Mouse (Mus musculus): ENCODE data around the gene Nr6a1.

The Nr6a1 gene

GRCm38 (mm10) chr2:38712769-38713125 is 214.7 kb downstream of the Nr6a1 start:
- no peak for DNase-seq (ENCODE audit: low spot score)

DNA sequence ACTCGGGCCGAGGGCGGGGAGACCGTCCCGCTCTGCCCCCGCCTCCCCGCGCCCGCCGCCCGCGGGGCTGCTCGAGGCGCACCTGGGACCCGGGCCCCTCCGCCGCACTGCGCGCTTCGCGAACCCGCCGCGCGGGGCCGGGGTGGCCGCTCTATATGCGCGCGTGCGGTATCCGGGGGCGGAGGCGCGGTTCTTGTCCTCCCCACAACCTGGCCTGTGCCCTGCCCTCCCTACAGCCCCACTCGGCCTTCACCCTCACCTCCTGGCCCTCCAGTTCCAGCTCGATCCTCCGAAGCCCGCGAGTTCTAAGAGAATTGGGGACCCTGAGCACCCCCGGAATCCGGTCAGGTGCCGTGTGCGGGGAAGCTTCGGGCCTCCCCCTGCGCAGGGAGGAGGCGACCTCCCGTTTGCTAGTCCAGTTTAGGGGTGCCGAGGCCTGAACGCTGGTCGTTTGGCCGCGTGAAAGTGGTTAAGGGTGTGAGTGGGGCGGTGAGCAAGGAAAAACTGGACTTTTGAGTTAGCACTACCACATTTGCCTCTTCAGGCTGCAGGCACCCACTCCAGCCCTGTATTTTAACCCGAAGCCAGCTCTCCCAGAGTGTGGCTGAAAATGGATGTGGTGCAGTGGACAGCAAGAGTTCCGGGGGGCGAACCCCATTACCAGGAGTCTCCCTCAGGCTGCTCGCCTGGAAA is 215.3 kb downstream of the Nr6a1 start:
- no peak for DNase-seq (ENCODE audit: low spot score)

- DNase-seq (ENCODE audit: low spot score), result peak; percentile 6
Observed at GRCm38 (mm10) chr2:38711421-38711861, 216.0 kb downstream of the Nr6a1 start.

GRCm38 (mm10) chr2:38710304-38711241 is 216.9 kb downstream of the Nr6a1 start:
- peak; percentile 19 for DNase-seq (ENCODE audit: low spot score)

GRCm38 (mm10) chr2:38708907-38709688 is 218.4 kb downstream of the Nr6a1 start:
- no peak for DNase-seq (ENCODE audit: low spot score)

DNA sequence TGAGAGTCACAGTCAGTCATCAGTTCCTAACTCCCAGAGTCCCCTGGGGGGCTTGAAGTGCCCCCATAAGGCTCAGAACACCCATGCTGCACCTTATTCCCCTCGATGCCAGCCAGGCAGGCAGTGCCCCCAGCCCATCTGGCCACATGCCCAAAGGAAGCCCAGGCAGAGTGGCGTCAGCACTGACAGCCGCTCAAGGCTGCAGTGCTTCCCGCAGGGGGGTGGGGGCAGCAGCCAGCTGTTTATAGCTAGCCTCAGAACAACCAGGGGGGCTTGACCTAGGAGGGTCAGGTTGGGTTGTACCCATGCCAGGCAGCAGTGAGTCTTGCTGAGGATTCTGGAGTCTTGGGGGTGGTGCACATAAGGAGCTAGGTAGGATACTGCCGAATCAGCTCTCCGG is 220.8 kb downstream of the Nr6a1 start:
- no peak for DNase-seq (ENCODE audit: low spot score)

DNA sequence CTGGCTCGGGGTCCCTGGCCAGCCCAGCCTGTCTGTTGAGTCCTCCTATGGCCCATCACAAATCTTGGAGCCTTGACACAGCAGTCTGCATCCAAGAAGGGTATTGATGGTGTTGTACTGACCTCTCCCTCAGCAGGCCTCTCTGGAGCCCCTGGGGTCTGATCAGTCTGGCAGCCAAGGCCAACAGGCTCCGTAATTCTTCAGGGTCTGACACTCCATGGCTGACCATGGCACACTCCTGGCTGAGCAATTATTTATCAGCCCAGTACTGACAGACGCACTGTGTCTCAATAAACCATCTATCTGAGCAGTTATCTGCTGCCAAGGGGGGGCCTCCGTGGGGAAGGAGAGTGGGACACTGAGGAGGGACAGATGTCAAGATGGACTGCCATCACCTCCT is 222.5 kb downstream of the Nr6a1 start:
- DNase-seq (ENCODE audit: low spot score), result no peak

GRCm38 (mm10) chr2:38704336-38704735 is 223.2 kb downstream of the Nr6a1 start:
- DNase-seq (ENCODE audit: low spot score), result no peak

GRCm38 (mm10) chr2:38700177-38700576 is 227.3 kb downstream of the Nr6a1 start:
- DNase-seq (ENCODE audit: low spot score), result no peak

GRCm38 (mm10) chr2:38698623-38699022 is 228.9 kb downstream of the Nr6a1 start:
- no peak for DNase-seq (ENCODE audit: low spot score)

DNA sequence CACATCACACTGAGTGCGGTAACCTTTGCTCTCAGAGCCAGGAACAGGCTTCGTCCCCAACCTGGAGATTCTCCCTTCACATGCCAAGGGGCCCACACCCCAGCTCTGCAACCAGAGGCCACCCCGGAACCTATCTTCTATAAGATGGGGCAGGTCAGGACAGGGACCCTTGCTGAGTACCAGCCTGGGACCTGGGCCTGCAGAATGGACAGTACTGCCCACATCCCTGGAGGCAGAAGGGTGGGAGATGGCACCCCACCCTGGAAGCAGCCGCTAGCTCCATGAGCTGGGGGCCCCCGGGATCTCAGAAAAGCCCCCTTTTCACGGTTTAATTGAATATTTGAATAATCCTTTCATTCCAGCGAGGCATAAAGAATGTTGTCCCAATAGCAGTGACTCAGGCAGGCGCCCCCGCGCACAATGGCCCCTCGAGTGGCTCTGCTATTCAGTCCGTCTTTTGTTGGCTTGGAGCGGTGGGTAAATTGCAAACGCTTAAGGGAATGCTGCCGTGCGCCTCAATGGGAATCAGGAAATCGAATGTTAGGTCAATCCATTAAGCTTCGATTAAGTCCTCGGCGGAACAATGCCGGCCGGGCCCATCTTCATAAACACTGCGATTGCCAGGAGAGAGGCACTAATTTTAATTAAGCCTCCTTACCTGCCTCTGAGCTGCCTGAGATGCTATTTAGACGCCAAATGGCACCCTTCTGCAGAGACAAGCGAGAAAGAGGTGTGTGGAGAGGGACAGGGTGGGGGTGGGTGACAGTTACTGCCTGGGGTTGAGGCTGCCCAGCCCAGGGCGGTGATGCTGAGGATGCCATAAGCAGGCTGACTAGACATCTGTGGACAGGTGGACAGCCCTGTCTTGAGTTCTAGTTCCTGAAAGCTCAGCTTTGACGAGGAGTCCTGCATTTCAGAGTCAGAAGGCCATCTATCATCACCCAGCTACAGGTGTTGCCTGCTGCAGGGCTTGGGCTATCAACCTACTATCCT is 230.1 kb downstream of the Nr6a1 start:
- no peak for DNase-seq (ENCODE audit: low spot score)

DNA sequence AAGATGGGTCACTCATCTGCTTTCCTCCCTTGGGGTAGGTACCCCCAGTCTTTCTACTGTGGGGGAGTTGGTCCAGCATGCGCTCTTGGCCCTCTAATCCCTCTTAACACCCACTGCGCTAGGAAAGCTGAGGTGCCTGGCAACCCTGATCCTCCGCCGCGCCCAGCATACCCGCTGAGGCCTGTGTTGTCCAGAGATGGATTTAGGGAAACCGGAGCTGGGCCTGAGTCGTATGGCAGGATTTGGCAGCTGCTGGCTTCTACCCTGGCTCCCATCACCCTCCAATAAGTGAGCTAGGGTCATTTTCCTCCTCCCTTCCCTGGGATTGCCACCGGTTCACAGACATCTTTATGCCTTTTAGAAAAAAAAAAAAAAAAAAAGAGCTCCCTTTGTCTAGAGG is 231.7 kb downstream of the Nr6a1 start:
- DNase-seq (ENCODE audit: low spot score), result no peak

DNA sequence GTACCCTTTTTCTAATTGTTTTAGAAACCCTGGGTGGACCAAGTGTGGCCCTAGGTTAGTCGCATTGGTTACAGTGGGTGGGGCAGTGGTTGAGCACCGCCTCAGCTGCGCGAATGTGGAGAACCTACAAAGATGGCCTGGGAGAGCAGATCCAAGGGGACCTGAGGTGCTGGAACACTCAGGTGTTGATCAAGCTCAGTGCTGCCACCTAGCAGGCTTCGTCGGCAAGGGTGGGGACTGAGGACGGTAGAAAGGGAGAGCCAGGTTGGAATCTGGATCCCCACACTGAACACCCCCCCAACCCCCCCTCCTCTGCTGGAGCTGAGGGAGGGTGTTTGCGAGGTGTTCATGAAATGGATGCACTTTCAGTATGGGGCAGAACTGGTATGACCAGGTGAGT is 235.9 kb downstream of the Nr6a1 start:
- DNase-seq (ENCODE audit: low spot score), result peak; percentile 43

DNA sequence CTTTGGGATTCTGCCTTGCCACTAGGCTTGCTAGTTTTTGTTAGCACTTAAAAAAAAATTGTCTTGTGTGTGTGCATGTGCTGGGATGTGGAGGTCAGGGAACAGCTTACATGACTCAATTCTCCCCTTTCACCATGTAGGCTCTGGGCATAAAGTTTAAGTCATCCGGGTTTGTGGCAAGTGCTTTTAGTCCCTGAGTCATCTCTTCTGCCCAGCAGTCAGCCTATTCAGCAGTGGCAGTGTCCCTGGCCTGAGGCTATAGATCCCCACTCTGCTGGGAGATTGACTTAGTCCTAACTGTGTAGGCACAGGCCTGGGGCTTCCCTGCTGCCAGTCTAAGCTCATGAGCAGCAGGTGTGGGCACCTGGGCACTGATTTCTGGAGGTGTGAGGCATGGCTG is 237.6 kb downstream of the Nr6a1 start:
- DNase-seq (ENCODE audit: low spot score), result no peak

DNA sequence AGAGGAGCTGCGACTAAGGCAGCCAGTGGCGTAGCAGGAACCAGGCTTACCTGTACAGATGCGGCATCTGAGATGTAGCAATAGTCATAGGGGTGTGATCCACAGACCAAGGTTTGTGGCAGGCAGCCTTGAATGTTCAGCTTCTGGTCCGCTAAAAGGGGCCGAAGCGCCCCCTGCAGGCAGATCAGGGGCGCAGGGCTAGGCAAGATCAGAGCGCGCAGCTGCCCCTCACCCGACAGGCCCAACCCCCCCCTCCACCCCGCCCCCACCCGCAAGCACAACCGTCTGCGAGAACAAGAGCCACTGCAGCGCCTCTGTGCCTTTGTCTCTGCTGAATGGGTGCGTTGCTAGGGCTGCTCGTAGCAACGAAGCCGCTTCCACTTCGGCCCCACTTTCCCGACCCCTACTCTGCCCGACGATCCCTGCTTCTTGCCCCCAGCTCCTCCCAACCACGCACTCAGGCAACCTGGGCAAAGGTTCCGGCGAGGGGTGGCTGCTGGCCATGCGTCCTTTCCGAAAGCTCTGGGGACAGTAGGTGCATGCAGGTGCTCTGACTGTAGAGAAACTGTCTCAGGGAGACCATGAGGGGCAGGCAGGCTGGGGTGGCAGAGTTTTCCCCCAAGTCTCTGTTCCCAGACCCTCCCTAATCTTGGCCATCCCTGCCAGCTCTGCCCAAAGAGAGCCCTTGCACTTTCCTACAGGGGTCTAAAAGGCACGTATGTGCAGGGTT is 238.5 kb downstream of the Nr6a1 start:
- peak; percentile 12 for DNase-seq (ENCODE audit: low spot score)

GRCm38 (mm10) chr2:38685746-38686145 is 241.7 kb downstream of the Nr6a1 start:
- DNase-seq (ENCODE audit: low spot score), result no peak

DNA sequence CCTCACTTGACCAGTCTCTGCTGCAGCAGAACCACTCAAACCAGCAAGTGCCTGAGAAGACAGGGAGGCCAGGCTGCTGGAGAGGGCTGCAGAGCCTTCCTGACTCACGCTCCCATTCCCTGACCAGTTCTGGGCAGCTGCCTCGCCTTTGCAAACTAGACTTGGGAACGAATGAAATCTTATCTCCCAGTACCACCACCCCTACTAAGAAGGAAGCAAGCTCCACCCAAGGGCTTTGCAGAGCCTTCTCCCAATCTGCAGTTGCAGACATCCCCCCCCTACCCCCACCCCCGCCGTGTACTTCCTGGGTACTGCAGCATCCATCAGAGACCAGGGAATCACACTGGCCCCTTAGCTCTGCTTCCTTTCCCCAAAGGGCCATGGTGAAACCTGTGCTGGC is 244.4 kb downstream of the Nr6a1 start:
- DNase-seq (ENCODE audit: low spot score), result no peak

DNA sequence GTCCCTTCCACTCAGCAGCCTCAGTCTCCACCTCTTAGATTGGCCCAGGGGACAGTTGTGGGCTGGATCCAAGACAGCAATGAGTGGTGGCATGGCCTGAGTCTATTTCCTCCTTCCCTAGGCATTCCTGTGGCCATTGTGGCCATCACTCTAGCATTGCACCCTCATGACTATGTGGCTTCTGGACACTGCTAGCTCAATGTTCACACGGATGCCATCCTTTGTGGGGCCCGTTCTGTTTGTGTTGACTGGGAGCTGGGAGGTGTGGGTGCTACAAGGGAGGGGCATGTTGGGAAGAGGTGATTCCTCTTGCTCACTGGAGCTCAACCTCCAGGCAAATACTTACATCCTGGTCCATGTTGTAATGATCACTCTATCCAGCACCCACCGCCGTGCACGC is 245.3 kb downstream of the Nr6a1 start:
- DNase-seq (ENCODE audit: low spot score), result no peak

GRCm38 (mm10) chr2:38678947-38679346 is 248.5 kb downstream of the Nr6a1 start:
- DNase-seq (ENCODE audit: low spot score), result no peak

DNA sequence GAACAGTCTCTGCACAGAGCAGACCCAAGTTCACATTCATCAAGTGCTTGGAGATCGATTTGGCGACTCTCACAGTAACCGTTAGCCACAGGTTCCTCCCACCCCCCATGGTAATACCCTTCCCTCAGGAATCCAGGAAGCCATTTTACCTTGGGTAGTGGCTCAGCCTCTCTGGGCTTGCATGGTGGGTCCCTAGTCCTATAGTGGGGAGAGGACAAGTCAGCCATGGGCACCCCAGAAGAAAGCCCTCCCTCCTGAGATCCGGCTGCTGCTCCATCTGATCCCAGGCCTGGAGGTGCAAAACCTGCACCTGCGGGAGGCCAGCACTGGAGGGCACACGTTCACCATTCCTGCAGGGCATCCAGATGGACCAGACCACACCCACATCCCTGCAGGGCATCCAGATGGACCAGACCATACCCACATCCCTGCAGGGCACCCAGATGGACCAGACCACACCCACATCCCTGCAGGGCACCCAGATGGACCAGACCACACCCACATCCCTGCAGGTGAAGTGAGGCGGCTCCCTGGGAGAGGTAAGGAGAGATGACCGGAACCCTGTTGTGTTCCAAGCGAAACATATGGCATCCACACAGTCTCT is 252.0 kb downstream of the Nr6a1 start:
- DNase-seq (ENCODE audit: low spot score), result no peak
